Mouse (Mus musculus): ENCODE results near the gene Klhl23. TPM values are rescaled to one million over a fixed set of nuclear protein-coding genes. Genes with fewer than 3 reads are reported as not detected.

The Klhl23 gene
- polyA plus RNA-seq (2012; rRNA removed) = 34.7 and 38.1 TPM in 2 replicates

DNA sequence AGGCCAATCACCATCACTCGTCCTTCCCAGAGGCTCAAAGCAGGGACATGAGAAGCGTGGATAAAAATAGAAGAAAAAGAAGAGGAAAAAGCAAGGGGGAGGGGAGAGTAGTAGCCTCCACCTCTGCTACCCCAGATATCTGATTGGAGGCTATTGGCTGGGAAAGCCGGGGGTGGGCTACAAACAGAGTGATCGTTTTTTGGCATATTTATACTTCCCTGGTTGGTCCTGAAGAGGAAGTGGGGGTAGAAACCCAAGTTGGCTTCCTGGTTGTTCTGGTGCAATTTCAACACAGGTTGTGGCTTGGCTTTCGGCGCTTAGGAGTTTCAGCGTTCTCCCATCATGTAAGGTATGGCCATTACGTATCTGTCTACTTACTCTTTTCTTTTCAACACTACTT is at the start of gene Klhl23:
Gene Klhl23, plus strand, starts transcription at position 234 of the 400 bp plus-strand sequence.
- Histone ChIP-seq H3K27ac (ENCODE audit: insufficient read depth, low read length) (peak within 1 kb of the TSS; percentile 16), H3K4me1 (ENCODE audit: control insufficient read depth, insufficient read depth, low read length) (peaks cover 2% of the 10 kb centered on the region), H3K4me3 (ENCODE audit: insufficient read depth, low read length) (peak within 1 kb of the TSS; percentile 54)
- TF ChIP-seq CTCF (IDR thresholded peaks at IDR 0.05; ENCODE audit: extremely low read depth, insufficient read depth, low read length) (no peak), POLR2A (IDR thresholded peaks at IDR 0.05; ENCODE audit: extremely low read depth, insufficient read depth, low read length) (no peak)

DNA sequence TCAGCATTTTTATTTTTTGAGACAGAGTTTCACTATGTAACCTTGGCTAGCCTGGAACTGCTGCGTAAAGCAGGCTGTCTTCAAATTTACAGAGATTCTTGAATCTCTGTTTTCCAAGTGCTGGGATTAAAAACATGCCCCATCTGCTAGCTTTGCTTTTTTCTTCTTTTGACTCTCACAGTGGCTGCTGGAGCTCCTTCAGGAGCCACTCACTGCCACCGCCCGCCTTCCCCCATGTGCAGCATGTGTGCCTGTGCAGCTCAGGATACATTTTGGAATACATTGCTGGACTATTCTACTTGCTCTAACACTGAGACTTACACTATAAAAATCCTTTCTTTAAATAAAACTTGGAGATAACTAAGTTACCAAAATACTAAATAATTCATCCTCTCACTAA is 48.4 kb upstream of the Klhl23 start:
- Histone ChIP-seq H3K27ac (ENCODE audit: insufficient read depth, low read length) (no peak overlapping the region), H3K4me1 (ENCODE audit: control insufficient read depth, insufficient read depth, low read length) (no peaks in the 10 kb centered on the region), H3K4me3 (ENCODE audit: insufficient read depth, low read length) (no peak overlapping the region)
- TF ChIP-seq POLR2A (IDR thresholded peaks at IDR 0.05; ENCODE audit: extremely low read depth, insufficient read depth, low read length) = no peak
- no peak for TF ChIP-seq CTCF (IDR thresholded peaks at IDR 0.05; ENCODE audit: extremely low read depth, insufficient read depth, low read length)

DNA sequence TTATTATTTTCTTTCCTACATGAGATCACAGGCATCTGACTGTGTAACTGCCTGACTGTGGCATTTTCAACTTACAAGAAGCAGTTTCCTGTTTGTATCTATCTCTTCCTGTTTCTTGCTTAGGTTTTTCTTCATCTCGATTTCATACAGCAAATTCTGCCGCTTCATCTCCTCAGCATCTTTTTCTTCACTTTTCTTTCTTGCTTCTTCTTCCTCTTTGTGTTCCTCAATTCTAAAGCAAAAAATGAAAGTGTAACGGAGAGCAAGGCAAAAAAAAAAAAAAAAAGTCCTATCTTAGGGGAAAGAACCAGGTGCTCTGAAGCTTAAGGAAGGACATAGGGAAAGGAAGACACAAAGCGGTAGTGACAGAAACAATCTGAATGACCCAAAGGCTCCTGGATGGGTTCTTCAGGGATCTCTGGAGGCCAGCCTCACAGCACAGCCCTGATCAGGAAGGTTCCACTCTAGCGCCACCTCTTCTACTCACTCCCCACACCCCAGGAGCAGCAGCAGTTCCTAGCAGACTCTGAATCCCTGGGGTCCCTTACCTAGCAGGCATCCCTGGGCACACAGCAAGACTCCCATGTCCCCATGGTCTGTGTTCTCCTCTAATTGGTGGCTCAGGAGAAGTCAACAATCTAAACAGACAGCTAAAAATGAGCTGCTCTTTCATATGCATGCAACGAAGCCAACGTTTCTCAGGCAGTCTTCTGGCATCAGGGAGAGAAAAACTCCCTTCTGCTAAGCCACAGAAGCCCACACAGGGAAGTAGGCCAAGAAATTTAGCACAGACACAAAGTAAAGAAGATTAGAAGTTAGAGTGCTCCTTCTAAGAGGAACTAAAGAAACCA is 43.5 kb upstream of the Klhl23 start:
- no peaks in the 10 kb centered on the region for H3K4me1 ChIP-seq (ENCODE audit: control insufficient read depth, insufficient read depth, low read length)
- TF ChIP-seq CTCF (IDR thresholded peaks at IDR 0.05; ENCODE audit: extremely low read depth, insufficient read depth, low read length) (no peak), POLR2A (IDR thresholded peaks at IDR 0.05; ENCODE audit: extremely low read depth, insufficient read depth, low read length) (no peak)
- no peak overlapping the region for H3K27ac ChIP-seq (ENCODE audit: insufficient read depth, low read length)

DNA sequence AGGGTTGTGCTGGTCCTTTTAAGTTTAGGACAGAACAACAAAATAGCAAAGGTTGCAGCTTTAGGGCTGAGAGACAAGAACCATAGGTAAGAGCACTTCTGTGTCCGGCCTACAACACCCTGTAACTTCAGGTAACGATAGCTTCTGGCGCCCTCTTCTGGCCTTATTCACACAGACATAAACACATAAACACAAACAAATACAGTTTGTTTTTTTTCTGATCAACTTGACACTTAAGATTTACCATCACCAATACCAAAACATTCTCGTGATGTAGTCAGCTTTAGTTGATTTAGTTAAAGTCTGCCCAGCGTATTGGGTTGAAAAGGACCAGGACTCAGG is 42.9 kb upstream of the Klhl23 start:
- TF ChIP-seq POLR2A (IDR thresholded peaks at IDR 0.05; ENCODE audit: extremely low read depth, insufficient read depth, low read length) (no peak), CTCF (IDR thresholded peaks at IDR 0.05; ENCODE audit: extremely low read depth, insufficient read depth, low read length) (peak; percentile 28; the same call in 1 of the 2 replicates)
- Histone ChIP-seq H3K4me3 (ENCODE audit: insufficient read depth, low read length) (no peak overlapping the region), H3K27ac (ENCODE audit: insufficient read depth, low read length) (no peak overlapping the region), H3K4me1 (ENCODE audit: control insufficient read depth, insufficient read depth, low read length) (no peaks in the 10 kb centered on the region)

More for the DNA sequence above, 43.5 kb upstream of the Klhl23 start:
- no peak overlapping the region for H3K4me3 ChIP-seq (ENCODE audit: insufficient read depth, low read length)

DNA sequence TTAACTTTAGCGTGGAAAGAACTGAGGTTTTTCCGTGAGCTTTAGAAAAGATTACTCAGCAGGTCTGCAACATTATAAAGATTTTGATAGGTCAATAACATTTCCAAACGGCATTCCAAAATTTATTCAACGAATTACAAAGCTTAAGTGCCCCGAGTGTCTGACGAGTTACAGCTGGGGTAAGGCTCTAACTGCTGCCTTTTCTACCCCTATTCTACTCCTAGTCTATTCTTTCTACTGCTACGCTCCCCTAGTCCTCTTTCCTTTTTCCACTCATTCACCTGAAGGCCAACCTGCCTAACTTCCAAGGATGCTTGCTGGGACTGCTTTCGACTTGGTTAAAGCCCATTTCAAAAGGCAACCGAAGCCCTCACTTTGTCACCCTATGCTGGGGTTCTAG is 32.8 kb upstream of the Klhl23 start:
- H3K4me1 ChIP-seq (ENCODE audit: control insufficient read depth, insufficient read depth, low read length) = no peaks in the 10 kb centered on the region; the same call in 1 of the 2 replicates
- H3K4me3 ChIP-seq (ENCODE audit: insufficient read depth, low read length) = peak overlapping the region; percentile 55
- TF ChIP-seq POLR2A (IDR thresholded peaks at IDR 0.05; ENCODE audit: extremely low read depth, insufficient read depth, low read length) = no peak
- TF ChIP-seq CTCF (IDR thresholded peaks at IDR 0.05; ENCODE audit: extremely low read depth, insufficient read depth, low read length) = no peak
- H3K27ac ChIP-seq (ENCODE audit: insufficient read depth, low read length) = no peak overlapping the region

DNA sequence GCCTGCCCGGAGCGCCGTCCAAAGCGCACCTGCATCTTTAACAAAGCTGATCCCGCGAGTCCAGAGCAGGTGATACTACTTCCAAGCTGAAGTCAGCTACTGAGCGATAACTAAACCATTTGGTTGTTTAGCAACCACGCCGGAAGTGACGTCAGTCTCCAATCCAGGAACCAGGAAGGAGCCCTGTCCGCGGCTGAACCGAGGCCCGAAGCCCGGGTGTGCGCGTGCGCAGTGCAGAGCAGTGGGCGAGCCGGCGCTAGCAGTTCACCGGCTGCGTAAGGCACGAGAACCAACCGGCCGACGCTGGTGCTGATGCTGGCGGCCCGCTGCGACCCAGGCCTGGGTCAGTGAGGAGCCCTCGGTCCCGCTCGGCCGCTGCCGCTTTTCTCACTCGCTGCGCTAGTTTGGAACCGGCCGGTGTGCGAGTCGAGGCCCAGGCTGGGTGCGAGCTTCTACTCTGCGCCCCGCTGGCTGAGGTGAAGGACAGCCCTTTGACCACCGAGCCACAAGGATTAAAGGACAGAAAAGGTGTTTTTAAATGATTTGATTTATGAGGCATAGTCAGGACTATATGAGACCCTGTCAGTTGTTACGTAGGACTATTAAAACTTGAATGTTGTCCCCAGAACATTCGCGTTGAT is 32.2 kb upstream of the Klhl23 start, which contains the start of the genes Ccdc173 and Phospho2:
Gene Ccdc173, minus strand, starts transcription at position 147 of the 641 bp plus-strand sequence.
Gene Phospho2, plus strand, starts transcription at position 195 of the 641 bp plus-strand sequence.
- H3K27ac ChIP-seq (ENCODE audit: insufficient read depth, low read length) = peak within 1 kb of the TSS; percentile 55; the same call in 1 of the 2 replicates
- H3K4me3 ChIP-seq (ENCODE audit: insufficient read depth, low read length) = peak within 1 kb of the TSS; percentile 55
- no peaks in the 10 kb centered on the region; the same call in 1 of the 2 replicates for H3K4me1 ChIP-seq (ENCODE audit: control insufficient read depth, insufficient read depth, low read length)
- TF ChIP-seq CTCF (IDR thresholded peaks at IDR 0.05; ENCODE audit: extremely low read depth, insufficient read depth, low read length) (no peak), POLR2A (IDR thresholded peaks at IDR 0.05; ENCODE audit: extremely low read depth, insufficient read depth, low read length) (peak; percentile 76)

DNA sequence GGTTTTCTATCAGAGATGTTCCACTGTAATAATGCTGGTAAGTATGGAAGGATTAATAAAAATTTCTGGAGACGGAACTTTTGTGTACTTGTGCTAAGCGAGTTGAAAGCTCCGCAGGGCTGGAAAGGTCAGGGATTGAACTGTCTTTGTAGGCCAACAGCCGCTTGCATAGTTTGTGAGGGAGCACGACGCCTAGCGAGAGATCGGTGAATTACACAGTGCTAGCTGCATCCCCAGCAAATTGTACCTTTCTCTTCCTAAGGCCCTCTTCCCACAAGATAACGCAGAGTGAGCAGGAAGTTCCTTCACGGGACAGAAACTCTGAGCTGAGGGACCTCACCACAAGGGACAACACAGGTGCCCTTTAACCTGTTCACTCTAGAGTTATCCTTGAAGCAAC is 31.5 kb upstream of the Klhl23 start:
- H3K4me3 ChIP-seq (ENCODE audit: insufficient read depth, low read length) = peak overlapping the region; percentile 55
- no peaks in the 10 kb centered on the region; the same call in 1 of the 2 replicates for H3K4me1 ChIP-seq (ENCODE audit: control insufficient read depth, insufficient read depth, low read length)
- H3K27ac ChIP-seq (ENCODE audit: insufficient read depth, low read length) = no peak overlapping the region
- TF ChIP-seq POLR2A (IDR thresholded peaks at IDR 0.05; ENCODE audit: extremely low read depth, insufficient read depth, low read length) = no peak
- peak; percentile 92 for TF ChIP-seq CTCF (IDR thresholded peaks at IDR 0.05; ENCODE audit: extremely low read depth, insufficient read depth, low read length)

DNA sequence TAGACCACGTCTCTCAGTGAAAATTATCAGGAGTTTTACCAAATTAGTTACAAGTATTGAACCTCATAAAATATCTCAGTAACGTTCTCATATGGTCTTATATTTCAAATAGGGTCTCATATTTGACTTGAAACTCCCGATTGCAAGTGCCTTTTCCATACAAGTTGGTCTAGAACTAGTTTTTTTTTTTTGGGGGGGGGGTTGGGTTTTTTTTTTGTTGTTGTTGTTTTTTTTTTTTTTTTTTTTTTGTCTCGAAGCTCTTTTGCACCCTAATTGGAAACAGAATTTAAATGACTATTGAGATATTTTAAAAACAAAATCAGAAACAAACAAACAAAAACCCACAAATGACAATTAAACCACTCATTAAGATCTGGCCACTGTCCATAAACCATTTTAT is 31.0 kb upstream of the Klhl23 start:
- no peaks in the 10 kb centered on the region; the same call in 1 of the 2 replicates for H3K4me1 ChIP-seq (ENCODE audit: control insufficient read depth, insufficient read depth, low read length)
- no peak overlapping the region for H3K27ac ChIP-seq (ENCODE audit: insufficient read depth, low read length)
- peak overlapping the region; percentile 55 for H3K4me3 ChIP-seq (ENCODE audit: insufficient read depth, low read length)
- TF ChIP-seq CTCF (IDR thresholded peaks at IDR 0.05; ENCODE audit: extremely low read depth, insufficient read depth, low read length) (no peak), POLR2A (IDR thresholded peaks at IDR 0.05; ENCODE audit: extremely low read depth, insufficient read depth, low read length) (no peak)

DNA sequence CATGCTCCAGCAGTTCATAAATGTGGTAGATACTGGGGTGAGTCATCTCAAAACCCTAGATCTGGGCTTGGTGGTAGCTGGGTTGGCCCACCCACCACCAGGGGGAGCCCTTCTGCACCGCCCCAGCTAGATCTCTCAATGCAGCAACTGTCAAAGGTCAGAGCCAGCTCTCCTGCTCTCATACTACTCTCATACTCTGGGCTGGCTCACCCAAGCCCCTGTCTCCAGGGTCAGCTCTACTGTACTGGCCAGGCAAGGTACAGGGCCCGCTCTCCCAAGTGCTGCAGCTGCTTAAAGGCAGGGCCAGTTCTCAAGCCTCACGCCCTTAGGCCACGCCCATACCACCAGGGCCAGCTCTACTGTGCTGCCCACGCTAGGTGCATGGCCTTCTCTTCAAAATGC is 18.8 kb upstream of the Klhl23 start:
- Histone ChIP-seq H3K4me3 (ENCODE audit: insufficient read depth, low read length) (no peak overlapping the region), H3K4me1 (ENCODE audit: control insufficient read depth, insufficient read depth, low read length) (no peaks in the 10 kb centered on the region), H3K27ac (ENCODE audit: insufficient read depth, low read length) (no peak overlapping the region)
- TF ChIP-seq CTCF (IDR thresholded peaks at IDR 0.05; ENCODE audit: extremely low read depth, insufficient read depth, low read length) (no peak), POLR2A (IDR thresholded peaks at IDR 0.05; ENCODE audit: extremely low read depth, insufficient read depth, low read length) (no peak)
